Mouse (Mus musculus): ENCODE results near the gene Doc2b.
A peak's percentile ranks its signal among the peaks of the same experiment; 100 is the strongest.
"Not testable (repeated sequence)": the region's sequence is repeated elsewhere in the genome, so short reads cannot be mapped to it uniquely, and the experiment has no call there.

Gene Doc2b

DNA sequence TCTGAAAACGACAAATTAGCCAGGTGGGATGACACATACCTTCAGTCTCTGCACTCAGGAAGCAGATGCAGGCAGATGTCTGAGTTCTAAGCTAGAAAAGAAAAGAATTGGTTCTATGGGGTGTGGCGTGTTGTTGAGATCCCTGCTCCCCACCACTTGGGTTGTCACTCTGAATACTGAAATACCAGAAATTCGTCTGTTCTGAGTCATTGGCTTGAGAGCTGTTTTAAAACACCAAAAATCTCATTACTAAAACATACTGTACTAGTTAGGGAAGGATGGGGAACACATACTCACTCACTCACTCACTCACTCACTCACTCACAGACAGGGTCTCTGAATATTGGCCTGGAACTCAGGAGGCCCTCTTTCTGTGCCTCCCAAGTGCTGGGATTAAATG is 58.9 kb downstream of the Doc2b start:
- DNase-seq (ENCODE audit: low spot score in 2 of 2): no peak

DNA sequence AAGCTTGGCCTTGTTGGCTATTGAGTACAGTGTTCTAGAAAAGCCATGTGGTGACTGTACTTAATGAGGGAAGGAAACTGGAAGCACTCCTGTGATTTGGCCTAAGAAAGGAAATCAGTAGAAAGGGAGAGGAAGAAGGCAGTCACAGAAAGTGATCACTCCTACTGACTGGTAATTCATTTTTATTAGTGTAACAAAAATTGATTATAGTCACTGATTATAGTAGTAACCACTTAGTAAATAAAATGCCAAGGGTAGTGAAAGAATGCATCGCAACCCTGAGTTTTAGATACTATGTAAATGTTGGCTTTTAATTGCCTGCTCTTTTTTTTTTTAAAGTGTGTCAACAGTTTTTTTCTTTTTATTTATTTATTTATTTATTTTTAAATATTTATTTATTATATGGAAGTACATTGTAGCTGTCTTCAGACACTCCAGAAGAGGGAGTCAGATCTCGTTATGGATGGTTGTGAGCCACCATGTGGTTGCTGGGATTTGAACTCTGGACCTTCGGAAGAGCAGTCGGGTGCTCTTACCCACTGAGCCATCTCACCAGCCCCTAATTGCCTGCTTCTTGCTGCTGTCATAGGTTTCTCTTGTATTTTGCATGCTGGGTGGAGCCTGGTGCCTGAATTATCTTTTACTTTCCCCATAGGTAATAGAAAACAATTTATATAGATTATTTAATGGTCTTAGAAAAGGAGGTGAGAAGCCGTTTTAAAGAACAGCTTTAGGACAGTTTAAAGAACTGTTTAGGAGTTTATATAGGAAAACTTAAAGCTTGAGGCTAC is 60.2 kb downstream of the Doc2b start:
- no peak for DNase-seq (ENCODE audit: low spot score in 2 of 2)

DNA sequence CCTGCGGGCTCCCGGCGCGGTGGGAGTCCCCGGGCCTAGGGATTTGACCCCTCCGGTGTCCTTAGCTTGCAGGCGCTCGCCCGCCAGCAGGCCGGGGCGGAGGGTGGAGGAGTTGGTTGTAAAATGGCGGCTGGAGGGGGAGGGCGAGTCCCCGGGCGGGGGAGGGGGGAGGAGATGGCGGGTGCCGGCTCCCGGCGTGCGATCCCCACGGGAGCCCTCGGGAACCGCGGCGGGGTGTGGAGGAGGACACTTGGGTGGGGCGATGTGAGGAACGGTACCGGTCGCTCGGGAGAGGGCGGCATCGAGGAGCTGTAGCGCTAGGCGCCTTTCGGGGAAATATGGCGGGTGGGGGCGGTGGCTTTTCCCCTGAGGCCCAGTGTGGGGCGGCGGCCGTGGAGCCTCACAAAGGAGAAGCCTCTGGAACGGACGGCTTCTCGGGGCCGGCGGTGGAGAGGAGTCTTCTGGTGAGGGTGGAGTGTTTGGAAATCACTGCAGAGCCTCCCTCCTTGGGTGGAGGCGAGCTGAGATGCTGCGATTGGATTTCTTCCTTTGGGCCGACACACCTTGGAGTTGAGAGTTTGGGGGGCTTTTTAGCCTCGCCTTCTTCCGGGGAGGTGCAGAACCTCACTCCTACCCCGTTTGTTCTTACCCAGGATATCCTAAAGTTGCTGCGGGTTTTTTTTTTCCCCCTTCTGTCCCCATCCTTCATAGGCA is 62.5 kb downstream of the Doc2b start:
- DNase-seq (ENCODE audit: low spot score in 2 of 2): peak; percentile 69 to 87

DNA sequence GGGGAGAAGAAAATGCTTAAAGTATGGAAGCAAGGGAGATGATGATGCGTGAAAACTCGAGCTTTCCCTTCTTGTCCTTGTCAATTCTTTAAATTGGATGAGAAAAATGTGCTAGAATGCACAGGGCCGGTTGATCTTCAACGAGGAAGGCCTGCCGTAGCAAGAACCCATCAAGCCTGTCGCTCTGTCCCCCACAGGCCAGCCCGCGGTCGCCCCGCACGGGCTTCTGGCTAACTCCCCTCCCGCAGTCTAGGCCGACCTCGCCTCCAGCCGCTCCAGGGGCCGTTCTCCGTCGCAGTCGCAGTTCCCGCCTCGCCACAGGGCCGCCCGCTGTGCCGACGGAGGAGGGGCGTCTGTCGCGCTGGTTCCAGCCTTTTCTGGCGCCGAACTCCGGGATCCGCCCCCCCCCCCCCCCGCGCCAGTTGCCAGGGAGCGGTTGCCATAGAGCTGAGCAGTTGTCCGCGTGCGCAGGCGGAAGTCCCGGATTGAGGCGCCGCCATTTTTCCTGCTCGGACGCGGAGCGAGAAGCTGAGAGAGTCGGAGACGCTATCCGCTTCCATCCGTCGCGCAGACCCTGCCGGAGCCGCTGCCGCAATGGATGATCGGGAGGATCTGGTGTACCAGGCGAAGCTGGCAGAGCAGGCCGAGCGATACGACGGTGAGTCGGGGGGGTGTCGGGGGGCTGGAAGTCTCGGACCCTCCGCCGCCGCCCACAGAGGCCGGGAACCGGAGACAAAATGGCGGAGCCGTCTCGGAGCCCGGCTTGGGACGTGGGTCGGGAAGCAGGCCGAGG is 63.2 kb downstream of the Doc2b start, which contains the start of gene Ywhae:
Gene Ywhae (plus strand): TSS at position 436 of the 793 bp plus-strand sequence.
- DNase-seq (ENCODE audit: low spot score in 2 of 2): peak; percentile 86 to 93

DNA sequence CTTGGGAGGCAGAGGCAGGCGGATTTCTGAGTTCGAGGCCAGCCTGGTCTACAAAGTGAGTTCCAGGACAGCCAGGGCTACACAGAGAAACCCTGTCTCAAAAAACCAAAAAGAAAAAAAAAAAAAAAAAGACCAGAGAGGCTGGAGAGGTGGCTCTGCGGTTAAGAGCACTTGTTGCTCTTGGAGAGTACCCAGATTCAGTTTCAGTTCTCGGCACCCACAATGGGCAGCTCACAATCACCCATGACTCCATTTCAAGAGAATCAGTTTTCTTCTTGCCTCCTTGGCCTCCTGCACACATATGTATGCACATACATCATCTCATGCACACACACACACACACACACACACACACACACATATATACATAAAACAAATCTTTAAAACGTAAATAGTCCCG is 68.2 kb downstream of the Doc2b start:
- not testable (repeated sequence) for DNase-seq (ENCODE audit: low spot score in 2 of 2)

DNA sequence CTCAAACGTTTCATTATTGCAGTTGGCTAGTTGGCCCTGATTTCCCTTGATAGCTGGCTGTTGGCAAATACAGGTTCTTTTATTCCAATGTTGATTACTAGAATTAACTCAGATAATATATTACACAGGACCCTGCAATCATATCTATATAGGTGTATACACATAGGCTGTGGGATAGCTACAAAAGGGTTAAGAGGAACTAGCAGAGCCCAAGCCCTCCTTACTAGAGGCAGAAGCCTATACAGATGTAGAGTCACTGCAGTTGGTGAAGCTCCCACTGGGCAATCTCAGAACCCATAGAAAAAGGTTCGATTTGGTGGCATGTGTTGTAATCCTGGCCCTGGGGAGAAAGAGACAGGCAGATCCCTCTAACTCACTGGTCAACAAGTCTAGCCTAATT is 68.7 kb downstream of the Doc2b start:
- DNase-seq (ENCODE audit: low spot score in 2 of 2): no peak

DNA sequence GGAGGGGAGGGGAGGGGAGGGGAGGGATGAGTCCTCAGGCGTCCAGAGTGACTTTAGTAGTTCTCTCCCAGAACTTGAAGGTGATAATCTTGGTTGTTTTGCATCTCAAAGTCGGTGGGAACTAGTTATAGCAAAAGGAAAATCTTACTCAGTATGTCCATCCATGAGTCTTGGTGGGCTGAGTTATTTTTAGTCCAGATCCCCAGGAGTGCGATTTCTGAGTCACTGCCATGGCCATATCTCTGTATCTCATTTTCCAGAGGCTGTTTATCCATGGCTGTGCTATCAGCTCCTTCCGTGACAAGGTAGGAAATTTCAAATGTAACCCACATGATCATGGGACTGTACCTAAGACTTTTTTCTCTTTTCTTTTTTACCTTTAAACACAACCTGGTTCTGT is 73.5 kb downstream of the Doc2b start:
- no peak for DNase-seq (ENCODE audit: low spot score in 2 of 2)

All from spleen, postnatal 4 days (tissue).